Mouse (Mus musculus): ENCODE measurements around the gene Pfkp. TPM values are rescaled to one million over a fixed set of nuclear protein-coding genes. Genes with fewer than 3 reads are reported as not detected.

Pfkp gene
- polyA plus RNA-seq (2017; shearing (Covaris generic)) = 227 TPM

GRCm38 (mm10) chr13:6648669-6649233 is at the start of gene Pfkp:
TSS of gene Pfkp (minus strand) at chr13:6648777.

Other genes with a start within 250 kb of the Pfkp start
- 38.7 TPM for gene Pitrm1, start 100.6 kb downstream of the Pfkp start, polyA plus RNA-seq (2017; shearing (Covaris generic))

All from naive thymus-derived CD4-positive, alpha-beta T cell, adult 5 months (primary cell).